Mouse (Mus musculus) kidney, postnatal 25 days (tissue): ENCODE data around the gene Smco3.
A peak's percentile ranks its signal among the peaks of the same experiment; 100 is the strongest.
"Not testable (repeated sequence)": the region's sequence is repeated elsewhere in the genome, so short reads cannot be mapped to it uniquely, and the experiment has no call there.

Experiments
- DNase-seq, 2 experiments: peaks; one replicate each; pipeline ENCODE4 v3.0.0; 2021; ENCODE audit warnings: mixed read lengths in 2 of 2

Smco3 gene

GRCm38 (mm10) chr6:136804705-136805408 is 30.4 kb downstream of the Smco3 start:
- no peak for DNase-seq

DNA sequence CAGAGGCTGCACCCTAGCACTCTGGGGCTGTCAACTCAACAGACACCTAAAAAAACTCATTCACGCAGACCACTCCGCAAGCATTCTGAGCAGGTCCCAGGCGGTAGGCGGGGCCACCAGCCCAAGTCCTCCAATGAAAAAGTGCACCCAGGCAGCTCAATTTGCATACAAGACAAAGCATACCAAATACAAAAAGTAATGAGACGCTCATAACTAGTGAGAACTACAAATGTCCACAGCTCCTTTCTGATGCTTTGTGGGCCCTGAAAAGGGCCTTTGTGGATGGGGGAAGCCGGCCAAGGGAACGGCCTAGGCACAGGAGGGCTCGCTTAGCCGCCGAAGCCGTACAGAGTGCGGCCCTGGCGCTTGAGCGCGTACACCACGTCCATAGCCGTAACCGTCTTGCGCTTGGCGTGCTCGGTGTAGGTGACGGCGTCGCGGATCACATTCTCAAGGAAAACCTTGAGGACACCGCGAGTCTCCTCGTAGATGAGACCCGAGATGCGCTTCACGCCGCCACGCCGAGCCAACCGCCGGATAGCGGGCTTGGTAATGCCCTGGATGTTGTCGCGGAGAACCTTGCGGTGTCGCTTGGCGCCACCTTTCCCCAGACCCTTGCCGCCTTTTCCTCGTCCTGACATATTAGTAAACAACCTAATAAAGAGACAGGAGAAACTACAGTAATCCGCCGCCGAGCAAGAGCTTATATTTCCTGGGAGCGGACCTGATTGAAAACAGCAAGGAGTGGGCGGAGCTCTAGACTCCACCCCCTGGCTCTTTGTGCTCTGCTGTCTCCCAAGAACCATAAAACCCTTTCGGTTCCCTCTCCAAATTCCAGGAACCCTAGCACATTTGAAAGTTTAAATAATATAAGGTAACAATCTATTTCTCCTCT is 31.3 kb downstream of the Smco3 start, which contains the start of gene Hist4h4:
Hist4h4 (minus strand) TSS at position 677 of the 895 bp plus-strand sequence.
- DNase-seq = peak; percentile 94 to 97

- DNase-seq = no peak
Measured at GRCm38 (mm10) chr6:136803093-136803738, 32.0 kb downstream of the Smco3 start.

DNA sequence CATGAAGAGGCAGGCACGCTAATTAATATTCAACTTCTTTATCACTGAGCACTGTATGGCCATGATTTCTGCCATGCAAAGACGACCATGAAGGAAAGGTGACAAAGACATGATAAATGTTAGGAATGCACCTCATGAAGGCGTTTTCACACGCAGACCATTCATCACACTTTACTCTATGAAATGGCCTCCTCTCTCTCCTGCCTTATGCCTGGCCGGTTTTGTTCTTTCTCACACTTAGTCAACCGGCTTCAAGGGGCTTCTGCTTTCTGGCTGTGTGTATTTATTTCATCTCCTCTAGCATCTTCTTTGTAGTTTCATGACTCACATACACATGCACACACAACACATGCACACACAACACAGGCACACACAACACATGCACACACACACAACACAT is 34.0 kb downstream of the Smco3 start:
- no peak for DNase-seq

DNA sequence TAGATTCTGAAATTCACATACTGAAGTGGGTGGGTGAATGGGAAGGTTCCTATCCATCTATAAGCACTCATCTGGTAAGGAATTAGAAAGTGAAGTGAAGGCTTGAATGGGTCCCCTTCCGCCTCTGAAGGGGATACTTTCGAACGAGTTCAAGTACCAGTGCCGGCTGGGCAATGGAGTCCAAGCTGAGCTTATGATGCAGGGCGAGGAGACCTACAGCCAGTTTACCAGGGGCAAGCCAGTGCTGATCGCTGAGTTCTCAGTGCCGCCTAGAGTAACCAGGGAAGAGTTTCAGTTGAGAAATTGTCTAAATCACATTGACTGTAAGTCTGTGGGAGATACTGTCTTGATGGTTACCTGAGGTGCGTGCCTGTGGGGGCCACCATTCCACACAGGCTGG is 34.5 kb downstream of the Smco3 start:
- DNase-seq = no peak

DNA sequence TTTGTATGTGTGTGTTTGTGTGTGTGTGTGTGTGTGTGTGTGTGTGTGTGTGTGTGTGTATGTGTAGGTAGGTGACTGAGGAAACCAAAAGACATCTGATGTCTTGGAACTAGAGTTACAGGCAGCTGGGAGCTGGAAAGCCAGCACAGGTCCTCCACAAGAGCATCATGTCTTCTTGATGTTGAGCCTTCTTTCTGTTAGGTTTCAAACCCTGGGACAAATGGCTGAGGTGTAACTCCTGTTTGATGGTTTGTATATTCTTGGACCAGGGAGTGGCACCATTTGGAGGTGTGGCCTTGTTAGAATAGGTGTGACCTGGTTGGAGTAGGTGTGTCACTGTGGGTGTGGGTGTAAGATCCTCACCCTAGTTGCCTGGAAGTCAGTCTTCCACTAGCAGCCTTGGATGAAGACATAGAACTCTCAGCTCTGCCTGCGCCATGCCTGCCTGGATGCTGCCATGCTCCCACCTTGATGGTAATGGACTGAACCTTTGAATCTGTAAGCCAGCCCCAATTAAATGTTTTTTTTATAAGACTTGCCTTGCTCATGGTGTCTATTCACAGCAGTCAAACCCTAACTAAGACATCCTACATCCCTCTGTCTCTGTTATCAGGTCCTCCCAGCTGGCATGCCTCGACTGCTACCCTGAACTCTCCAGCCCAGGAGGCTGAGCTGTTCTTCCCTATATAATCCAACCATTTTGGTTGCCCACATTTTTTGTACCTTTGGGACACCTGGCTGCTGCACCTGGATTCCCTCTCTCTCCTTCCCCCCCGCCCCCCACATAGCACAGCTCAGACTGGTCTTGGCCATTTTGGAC is 37.2 kb downstream of the Smco3 start:
- not testable (repeated sequence) for DNase-seq

GRCm38 (mm10) chr6:136795850-136796249 is 39.4 kb downstream of the Smco3 start:
- no peak for DNase-seq

DNA sequence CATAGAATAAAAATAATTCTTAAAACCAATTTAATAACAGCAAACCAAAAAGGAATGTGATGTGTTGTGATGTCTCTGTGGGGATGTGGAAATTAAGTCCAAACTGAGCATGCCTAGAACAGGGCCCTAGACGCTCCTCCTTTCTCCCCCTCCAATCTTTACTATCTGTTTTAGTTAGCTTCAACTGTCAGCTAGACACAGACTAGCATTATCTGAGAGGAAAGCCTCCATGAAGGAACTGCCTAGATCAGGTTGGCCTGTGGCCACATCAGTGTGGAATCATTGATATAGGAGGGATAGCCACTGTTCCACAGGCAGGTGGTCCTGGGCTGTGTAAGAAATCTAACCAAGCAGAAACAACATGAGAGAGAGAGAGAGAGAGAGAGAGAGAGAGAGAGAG is 40.1 kb downstream of the Smco3 start:
- no peak for DNase-seq

DNA sequence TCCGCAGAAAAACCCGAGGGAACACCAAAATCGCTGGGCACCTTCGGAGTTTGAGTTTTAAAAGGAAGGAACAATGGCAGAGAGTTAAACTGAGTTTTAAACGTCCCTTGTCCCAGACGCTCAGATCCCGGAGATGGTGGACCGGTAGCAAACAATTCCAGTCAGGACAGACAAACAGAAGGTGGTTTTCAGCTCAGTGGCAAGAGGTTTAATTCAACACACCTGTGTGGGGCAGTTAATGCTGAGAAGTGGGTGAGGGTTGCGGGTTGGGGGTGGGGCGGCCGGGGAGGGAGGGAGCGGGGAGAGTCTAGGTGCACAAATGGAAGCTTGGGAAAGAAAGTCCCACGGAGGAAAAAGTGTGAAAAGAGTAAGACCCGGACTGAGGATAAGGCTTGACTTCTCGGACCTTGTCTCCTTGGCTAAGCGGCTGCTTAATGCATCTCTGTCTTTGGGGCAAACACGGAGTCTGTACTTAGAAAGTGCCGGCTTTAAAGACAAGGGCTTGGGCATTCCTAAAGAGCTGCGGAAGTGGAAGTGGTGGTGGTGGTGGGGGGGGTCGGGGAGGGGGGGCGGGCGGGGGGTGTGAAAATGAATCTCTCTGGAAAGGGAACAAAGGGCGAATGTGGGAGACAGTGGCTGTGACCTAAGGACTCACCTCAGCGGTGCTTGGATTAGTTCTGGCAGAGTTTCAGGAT is 41.3 kb downstream of the Smco3 start:
- DNase-seq = no peak

GRCm38 (mm10) chr6:136792884-136793758 is 42.1 kb downstream of the Smco3 start:
- no peak for DNase-seq

DNA sequence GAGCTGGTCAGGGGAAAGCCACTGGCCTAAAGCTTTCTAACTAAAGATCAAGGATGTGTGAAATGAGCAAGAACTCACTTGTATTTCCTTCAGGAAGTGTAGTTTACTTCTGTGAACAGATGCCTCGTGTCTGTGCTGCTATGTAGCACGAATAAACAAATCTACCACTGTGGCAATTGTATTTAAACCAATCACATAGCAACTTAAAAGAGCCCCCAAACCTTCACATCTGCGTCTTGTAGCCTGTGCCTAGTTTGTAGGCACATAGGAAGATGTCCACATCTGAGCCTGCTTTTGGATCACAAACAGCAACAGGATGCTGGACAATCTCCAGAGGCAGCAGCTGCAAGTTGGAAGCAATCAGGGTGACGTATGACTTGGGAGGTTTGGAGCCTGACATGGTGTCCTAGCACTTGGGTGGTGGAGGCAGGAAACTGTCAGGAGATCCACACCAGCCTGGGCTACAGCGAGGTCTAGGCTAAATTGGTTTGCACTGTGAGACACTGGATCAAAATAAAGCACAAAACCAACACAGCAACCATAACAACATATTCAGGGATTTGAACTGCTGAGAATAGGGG is 45.8 kb downstream of the Smco3 start:
- peak; percentile 67 to 71 for DNase-seq

GRCm38 (mm10) chr6:136782761-136783160 is 52.5 kb downstream of the Smco3 start:
- DNase-seq = no peak

DNA sequence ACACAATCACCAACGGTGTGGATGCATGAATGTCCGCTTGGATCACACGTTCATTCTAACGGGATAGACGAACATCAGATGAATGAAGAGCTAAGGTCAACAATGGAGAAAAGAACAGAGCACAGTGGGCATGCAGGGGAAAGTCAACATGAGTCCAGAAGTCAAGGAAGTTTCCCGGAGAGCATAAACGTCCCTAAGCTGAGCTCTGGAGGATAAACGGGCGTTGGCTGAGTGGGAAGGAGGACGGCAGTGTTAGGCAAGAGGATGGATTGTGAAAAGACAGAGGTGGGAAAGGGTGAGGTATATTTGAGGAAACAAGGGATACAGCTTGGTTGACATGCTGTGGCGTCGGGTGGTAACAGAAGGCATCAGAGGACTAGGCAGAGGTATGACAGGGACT is 53.1 kb downstream of the Smco3 start:
- no peak for DNase-seq

GRCm38 (mm10) chr6:136781377-136781986 is 53.8 kb downstream of the Smco3 start, which contains the start of gene Gucy2c:
Gucy2c (minus strand) TSS chr6:136781765.
- DNase-seq = no peak
